Mouse (Mus musculus) testis, adult 2 months (tissue): ENCODE measurements around the gene Pxk. TPM values are rescaled to one million over a fixed set of nuclear protein-coding genes. Genes with fewer than 3 reads are reported as not detected.
A peak's percentile ranks its signal among the peaks of the same experiment; 100 is the strongest.

Source experiments
- H3K27ac ChIP-seq: fragments of 200-500 bp; 2 replicates; pipeline ENCODE4 v1.5.1; 2012; ENCODE audit warnings: low read depth, low read length; ENCODE audit not compliant: control insufficient read depth, insufficient read depth
- H3K27me3 ChIP-seq: fragments of 200-500 bp; 2 replicates; pipeline ENCODE4 v1.6.1; 2012; ENCODE audit warnings: mild to moderate bottlenecking, low read length, moderate library complexity; ENCODE audit not compliant: control insufficient read depth, insufficient read depth
- H3K36me3 ChIP-seq: fragments of 200-500 bp; 2 replicates; pipeline ENCODE4 v1.6.1; 2012; ENCODE audit warnings: mild to moderate bottlenecking, low read length; ENCODE audit not compliant: control insufficient read depth, insufficient read depth
- H3K4me1 ChIP-seq: fragments of 200-500 bp; 2 replicates; pipeline ENCODE4 v1.6.1; 2012; ENCODE audit warnings: low read length; ENCODE audit not compliant: control insufficient read depth, insufficient read depth
- H3K4me3 ChIP-seq: fragments of 200-500 bp; 2 replicates; pipeline ENCODE4 v1.5.1; 2012; ENCODE audit warnings: low read depth, mild to moderate bottlenecking, low read length, moderate library complexity, mixed read lengths; ENCODE audit not compliant: control insufficient read depth
- CTCF ChIP-seq: fragments of 200-500 bp; IDR thresholded peaks from 2 replicates; pipeline ENCODE4 v1.5.1; 2012; ENCODE audit warnings: low read depth, mild to moderate bottlenecking, inconsistent platforms, low read length, moderate library complexity; ENCODE audit not compliant: control insufficient read depth, insufficient read depth, insufficient replicate concordance
- POLR2A ChIP-seq: fragments of 200-500 bp; IDR thresholded peaks from 2 replicates; pipeline ENCODE4 v1.6.1; 2012; ENCODE audit warnings: low read depth, mild to moderate bottlenecking, inconsistent platforms, low read length, moderate library complexity; ENCODE audit not compliant: control insufficient read depth
- polyA plus RNA-seq: library from polyadenylated mRNA; depleted of rRNA; stranded (reverse); fragments of >200 nt; gene quantifications from 2 replicates; pipeline ENCODE4 v1.2.3, GENCODE M21; 2012; rRNA removed

Pxk gene
- polyA plus RNA-seq: 39.4 and 44.0 TPM in 2 replicates

DNA sequence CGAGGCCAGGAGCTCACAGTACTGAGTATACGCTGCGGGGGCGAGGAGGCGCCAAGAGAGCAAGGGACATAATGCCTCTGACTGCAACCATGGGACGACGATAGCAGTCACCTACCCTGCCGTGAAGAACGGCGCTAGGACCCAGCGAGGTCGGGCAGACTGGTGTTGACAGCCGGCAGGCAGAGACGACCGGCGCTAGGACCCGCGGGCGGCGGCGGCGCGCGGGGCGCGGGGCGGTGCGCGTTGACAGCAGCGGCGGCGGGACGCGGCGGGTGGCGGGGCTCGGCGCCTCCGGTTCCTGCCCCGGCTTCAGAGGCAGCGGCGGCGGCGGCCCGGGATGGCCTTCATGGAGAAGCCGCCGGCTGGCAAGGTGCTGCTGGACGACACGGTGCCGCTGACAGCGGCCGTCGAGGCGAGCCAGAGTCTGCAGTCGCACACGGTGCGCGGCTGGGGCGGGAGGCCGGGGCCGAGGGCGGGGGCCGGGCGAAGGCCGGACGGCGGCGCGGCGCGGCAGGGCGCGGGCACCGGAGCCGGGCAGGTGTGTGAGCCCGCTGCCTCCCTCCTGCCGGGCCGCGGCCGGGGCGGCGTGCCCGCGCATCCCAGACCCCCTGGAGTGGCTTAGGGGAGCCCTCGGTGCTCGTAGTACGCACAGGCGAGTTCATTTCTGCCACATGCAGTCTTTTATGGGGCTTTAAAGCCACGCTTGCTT is at the start of gene Pxk:
Gene Pxk, plus strand, starts transcription at position 234 of the 709 bp plus-strand sequence.
- Histone ChIP-seq H3K27ac (no peak within 1 kb of the TSS; the same call in 1 of the 2 replicates), H3K4me3 (peak within 1 kb of the TSS; percentile 89), H3K36me3 (no peaks in the 10 kb centered on the region), H3K4me1 (peaks cover 2% of the 10 kb centered on the region), H3K27me3 (no peaks in the 10 kb centered on the region)
- TF ChIP-seq CTCF (no peak), POLR2A (peak; percentile 59)

DNA sequence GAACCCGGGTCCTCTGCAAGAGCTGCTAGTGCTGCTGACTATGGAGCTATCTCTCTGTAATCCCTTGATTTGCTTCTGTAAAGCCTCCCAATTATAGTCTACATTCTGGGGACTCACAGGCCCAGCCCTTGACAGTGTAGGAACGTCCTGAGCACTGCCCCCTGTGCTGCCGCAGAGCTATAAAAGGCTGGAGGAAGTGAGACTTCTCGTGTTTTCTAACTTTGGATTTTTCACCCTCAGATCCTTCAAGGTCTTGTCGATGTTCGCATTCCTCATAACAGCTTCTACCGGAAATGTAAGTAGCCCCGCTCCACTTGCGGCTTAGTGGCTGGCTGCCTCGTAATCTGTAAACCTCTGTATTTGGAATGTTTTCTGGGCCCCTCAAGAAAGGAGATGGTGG is 48.7 kb upstream of the Pxk start:
- peaks cover 4% of the 10 kb centered on the region for H3K4me1 ChIP-seq
- no peaks in the 10 kb centered on the region for H3K27me3 ChIP-seq
- TF ChIP-seq CTCF (no peak), POLR2A (no peak)
- H3K4me3 ChIP-seq: no peak overlapping the region
- no peak overlapping the region for H3K27ac ChIP-seq
- H3K36me3 ChIP-seq: no peaks in the 10 kb centered on the region

DNA sequence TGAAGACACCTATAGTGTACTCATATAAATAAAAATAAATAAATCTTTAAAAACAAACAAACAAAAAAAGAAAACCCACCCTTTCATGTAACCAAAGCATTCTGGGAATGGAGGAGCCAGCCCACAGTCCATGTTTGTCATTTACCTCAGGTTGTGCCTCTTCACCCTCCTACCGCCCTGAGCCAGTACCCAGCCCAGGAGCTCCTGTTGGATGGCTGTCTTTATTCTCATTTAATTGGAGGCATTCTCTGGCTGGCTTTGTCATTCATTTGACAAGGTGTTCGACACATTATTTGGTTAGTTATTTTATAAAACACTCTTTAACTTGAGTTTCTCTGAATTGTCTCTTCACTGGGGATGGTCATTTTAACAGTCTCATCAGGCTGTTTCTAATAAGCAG is 46.1 kb upstream of the Pxk start:
- TF ChIP-seq POLR2A (no peak), CTCF (no peak)
- H3K4me1 ChIP-seq: peaks cover 12% of the 10 kb centered on the region
- no peaks in the 10 kb centered on the region for H3K27me3 ChIP-seq
- no peak overlapping the region for H3K4me3 ChIP-seq
- H3K36me3 ChIP-seq: no peaks in the 10 kb centered on the region
- no peak overlapping the region for H3K27ac ChIP-seq

GRCm38 (mm10) chr14:8052661-8053060 is 45.4 kb upstream of the Pxk start:
- no peak for TF ChIP-seq POLR2A
- TF ChIP-seq CTCF: no peak
- Histone ChIP-seq H3K36me3 (no peaks in the 10 kb centered on the region), H3K4me1 (peaks cover 12% of the 10 kb centered on the region), H3K27me3 (no peaks in the 10 kb centered on the region), H3K27ac (no peak overlapping the region), H3K4me3 (peak overlapping the region; percentile 60)

GRCm38 (mm10) chr14:8054310-8055102 is 43.5 kb upstream of the Pxk start:
- Histone ChIP-seq H3K36me3 (no peaks in the 10 kb centered on the region), H3K4me3 (peak overlapping the region; percentile 87), H3K4me1 (peaks cover 12% of the 10 kb centered on the region), H3K27me3 (no peaks in the 10 kb centered on the region), H3K27ac (peak overlapping the region; percentile 36; the same call in 1 of the 2 replicates)
- no peak for TF ChIP-seq CTCF
- TF ChIP-seq POLR2A: peak; percentile 10; the same call in 1 of the 2 replicates

- TF ChIP-seq CTCF (no peak), POLR2A (no peak)
- H3K4me3 ChIP-seq: no peak overlapping the region; the same call in 1 of the 2 replicates
- H3K36me3 ChIP-seq: no peaks in the 10 kb centered on the region
- no peak overlapping the region for H3K27ac ChIP-seq
- no peaks in the 10 kb centered on the region for H3K27me3 ChIP-seq
- peaks cover 12% of the 10 kb centered on the region for H3K4me1 ChIP-seq
Observed at GRCm38 (mm10) chr14:8056076-8056475, 41.9 kb upstream of the Pxk start.

- Histone ChIP-seq H3K36me3 (no peaks in the 10 kb centered on the region), H3K27ac (no peak overlapping the region), H3K4me3 (no peak overlapping the region), H3K4me1 (peaks cover 5% of the 10 kb centered on the region), H3K27me3 (no peaks in the 10 kb centered on the region)
- no peak for TF ChIP-seq POLR2A
- no peak for TF ChIP-seq CTCF
Observed at GRCm38 (mm10) chr14:8059938-8060337, 38.1 kb upstream of the Pxk start.
